Mouse (Mus musculus) brain, adult 2 months (tissue): ENCODE data around the gene Kbtbd12.
A peak's percentile ranks its signal among the peaks of the same experiment; 100 is the strongest.

Source experiments
- DNase-seq: peaks from one replicate; pipeline ENCODE4 v3.0.0; 2011; ENCODE audit warnings: low read depth, low spot score

Kbtbd12 gene

DNA sequence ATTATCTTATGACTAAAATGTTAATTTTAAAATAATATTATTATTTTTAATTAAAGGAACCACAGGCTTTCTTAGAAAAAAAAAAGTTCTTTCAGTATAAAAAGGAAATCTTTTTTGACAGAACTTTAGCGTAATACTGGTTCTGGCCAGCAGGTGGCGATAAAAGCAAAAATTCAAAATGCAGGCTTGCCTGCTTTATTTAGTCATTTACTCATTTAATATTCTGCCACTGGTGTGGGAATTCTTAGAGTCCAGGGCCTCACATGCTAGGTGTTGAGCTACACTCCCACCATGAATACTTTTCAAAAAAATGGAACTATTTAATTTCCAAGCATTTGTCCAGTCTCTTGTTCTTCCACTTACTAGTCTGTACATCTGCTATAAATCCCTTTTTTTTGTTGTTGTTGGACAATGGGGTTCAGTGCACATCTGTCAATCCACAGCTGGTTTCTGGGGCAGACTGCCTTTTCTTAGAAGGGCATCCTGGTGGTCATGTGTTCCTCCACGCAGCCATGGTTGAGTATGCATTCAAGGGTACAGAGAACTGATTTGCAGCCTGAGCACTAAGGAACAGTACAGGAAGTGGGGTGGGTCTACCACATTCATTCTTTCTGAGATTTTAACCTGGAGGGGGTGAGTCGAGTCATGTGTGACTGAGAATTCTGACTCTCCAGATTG is 88.5 kb downstream of the Kbtbd12 start:
- peak; percentile 64 for DNase-seq

GRCm38 (mm10) chr6:88548405-88549049 is 89.2 kb downstream of the Kbtbd12 start:
- no peak for DNase-seq

- no peak for DNase-seq
Measured at GRCm38 (mm10) chr6:88545397-88545790, 92.4 kb downstream of the Kbtbd12 start.

DNA sequence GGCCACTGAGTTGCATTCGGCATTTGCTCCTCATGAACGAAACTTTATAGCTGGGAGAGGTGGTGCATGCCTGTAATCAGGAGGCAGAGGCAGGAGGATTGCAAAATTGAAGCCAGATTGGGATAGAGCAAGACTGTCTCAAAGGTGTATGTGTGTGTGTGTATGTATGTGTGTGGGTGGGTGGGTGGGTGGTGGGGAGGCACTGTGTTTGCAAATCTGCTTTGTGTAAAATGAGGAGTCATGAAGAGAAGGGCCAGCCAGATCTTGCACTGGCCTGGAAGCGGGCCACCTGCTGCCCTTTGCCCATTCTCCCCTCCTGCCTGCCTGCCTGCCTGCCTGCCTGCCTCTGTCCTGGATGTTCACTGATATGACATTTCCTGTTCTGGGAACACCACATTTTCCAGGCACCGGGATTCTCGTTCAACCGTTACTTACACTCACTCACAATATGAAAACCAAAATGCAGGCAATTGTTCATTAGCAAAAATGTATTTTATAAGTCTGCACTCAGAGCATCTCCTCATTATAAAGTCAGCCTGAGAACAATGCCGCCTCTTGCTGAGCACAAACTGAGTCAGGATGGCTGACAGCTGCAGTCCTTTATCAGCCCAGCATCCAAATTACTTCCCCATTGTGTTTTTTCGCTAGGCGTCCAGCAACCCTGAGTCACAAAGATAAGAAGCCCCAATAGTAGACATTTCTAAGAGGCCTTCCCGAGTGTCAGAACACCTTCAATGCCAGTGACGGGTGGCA is 92.9 kb downstream of the Kbtbd12 start:
- peak; percentile 44 for DNase-seq

DNA sequence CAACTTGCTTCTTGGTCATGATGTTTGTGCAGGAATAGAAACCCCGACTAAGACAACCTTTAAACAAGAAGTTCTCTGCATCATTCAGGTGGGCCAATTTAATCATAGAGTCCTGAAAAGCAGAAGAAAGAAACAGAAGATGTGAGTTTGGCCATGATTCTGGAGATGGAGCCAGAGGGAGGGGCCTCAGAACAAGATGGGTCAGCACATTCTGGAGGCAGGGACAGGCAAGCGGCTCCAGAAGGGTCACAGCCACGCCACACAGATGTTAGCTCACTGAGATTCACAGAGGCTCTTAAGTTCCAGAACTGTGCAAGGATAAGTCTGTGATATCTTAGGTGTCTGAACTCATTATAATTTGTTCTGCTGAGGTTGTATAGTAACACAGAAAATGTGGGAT is 93.5 kb downstream of the Kbtbd12 start:
- no peak for DNase-seq

GRCm38 (mm10) chr6:88540093-88540755 is 97.5 kb downstream of the Kbtbd12 start:
- DNase-seq = peak; percentile 53

DNA sequence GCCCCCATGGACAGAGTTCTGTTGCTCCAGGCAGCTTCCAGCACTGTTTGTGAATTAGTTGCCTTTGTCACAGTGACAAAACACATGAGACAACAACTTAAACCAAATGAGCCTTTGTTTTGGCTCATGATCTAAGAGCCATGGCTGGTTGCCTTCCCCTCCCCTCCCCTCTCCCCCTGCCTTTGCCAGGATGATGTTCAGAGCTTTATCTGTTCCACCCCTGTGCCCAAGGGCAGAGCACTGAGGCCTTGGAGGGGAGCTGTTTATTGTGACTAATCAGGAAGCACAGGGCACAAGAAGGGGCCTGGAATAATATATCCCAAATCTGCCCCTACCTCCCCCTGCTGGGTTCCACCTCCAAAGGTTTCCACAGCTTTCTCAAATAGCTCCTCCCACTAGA is 107.4 kb downstream of the Kbtbd12 start:
- peak; percentile 74 for DNase-seq

- DNase-seq = peak; percentile 63
Measured at GRCm38 (mm10) chr6:88524056-88524455, 113.7 kb downstream of the Kbtbd12 start.

DNA sequence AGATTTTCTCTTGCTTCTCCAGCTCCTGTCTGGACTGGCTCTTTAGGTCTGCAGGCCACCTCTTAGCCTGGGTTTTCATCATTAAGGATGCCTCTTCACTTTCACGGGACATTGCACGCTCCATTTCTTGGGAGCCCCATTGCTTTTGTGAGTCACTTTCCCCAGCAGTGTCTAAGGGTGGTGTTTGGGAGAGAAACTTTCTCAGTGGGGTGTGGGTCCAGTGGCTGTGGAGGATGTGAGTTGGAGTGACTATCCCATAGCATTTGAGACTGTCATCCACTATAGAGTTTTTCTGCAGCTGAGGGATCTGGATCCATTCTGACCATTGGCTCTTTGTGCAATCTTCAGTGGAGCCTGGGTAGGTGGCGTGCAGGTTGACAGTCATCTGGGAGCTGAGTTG is 114.3 kb downstream of the Kbtbd12 start:
- DNase-seq = no peak

- DNase-seq = no peak
Measured at GRCm38 (mm10) chr6:88523043-88523442, 114.7 kb downstream of the Kbtbd12 start.

DNA sequence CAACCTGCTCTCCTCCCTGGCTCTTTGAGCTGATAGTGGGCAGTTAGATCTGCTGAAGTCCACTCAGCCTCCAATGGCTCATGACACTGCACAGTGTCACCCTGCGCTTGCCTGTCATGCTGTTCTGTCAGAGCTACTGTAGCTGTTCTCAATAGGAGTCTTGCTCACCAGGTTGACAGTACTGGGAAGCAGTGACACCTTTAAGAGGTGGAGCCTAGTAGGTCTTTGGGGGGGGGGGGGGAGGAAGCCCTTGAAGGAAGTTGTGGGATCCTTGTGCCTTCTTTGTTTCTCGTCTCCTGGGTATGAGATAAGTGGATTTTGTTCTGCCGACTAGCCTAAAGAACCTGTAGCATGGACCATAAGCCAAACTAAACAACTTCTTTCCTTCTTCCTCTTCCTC is 115.1 kb downstream of the Kbtbd12 start:
- no peak for DNase-seq

DNA sequence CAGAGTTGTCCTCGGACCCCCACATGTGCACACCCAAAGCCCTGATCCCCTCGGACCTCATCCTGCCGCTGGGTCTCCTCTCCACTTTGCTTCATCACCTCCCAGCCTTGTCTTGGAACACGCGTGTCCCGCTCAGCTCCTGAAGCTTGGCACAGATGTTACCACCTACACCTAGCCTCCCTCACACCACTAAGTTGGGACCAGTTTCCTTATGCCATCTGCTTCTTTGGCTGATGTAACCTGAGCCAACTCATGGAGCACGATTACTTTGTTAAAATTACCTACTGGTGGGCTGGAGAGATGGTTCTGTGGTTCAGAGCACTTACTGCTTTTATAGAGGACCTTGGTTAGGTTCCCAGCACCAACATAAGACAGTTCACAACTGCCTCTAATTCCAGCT is 115.9 kb downstream of the Kbtbd12 start:
- peak; percentile 88 for DNase-seq

DNA sequence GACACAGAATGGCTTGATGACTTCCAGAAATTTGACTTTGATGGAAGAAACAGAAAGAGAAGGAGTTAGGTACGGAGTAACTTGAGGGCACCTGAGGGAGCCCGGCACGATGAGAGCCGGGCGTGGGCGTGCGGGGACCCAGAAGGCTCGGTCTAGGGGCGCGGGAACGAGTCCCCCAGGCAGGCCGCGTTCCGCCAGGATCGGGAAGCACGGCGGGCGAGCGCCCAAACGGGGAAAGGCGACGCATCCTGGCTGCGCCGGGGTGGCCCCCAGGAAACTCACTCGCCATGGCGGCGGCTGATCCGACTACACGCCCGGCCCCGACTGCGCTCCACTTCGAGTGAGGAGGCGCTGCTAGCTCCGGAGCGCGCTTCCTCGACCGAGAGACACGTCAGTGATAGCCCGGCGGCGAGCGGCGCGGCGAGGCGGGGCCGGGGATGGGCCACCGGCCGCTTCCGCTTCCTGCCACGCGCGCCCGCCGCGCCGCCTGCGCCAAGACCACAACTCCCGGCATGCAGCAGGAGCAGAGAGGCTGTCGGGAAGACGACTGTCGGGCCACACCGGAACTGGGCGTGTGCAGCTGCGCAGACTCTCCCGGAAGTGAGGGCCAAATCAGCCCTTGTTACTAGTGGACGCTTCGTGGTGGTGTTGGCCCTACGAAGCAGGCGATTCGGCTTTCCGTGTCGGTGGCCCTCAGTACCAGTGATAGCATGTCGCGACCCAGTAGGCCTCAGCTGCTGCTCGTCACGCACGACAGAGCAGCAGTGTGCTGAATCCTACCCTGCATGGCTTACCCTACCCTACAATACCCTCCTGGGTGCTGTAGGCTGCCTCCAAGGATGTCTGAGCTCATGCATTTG is 119.1 kb downstream of the Kbtbd12 start, which contains the start of gene Sec61a1:
Gene Sec61a1, minus strand, starts transcription at position 502 of the 860 bp plus-strand sequence.
- DNase-seq = peak; percentile 99

GRCm38 (mm10) chr6:88517701-88518403 is 119.9 kb downstream of the Kbtbd12 start:
- DNase-seq = no peak

DNA sequence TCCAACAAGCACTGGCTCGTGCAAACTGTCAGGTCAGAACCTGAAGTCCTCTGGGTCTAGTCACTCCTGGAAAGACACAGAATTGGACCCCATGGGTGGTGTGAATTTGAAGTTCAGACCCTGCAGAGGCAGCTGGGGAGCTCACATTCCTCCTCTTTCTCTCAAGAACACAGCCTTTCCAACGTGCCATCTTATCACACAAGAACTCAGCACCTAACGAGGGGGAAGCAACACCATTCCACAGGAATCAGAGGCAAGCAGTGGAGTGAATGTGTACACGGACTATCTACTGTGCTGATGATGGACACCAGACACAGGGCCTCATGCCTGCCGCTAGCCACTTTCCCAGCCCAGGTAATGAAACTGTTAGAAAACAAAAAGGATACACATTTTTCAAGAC is 121.1 kb downstream of the Kbtbd12 start:
- no peak for DNase-seq

GRCm38 (mm10) chr6:88515971-88516370 is 121.8 kb downstream of the Kbtbd12 start:
- DNase-seq = no peak

GRCm38 (mm10) chr6:88514546-88514945 is 123.2 kb downstream of the Kbtbd12 start:
- peak; percentile 67 for DNase-seq

DNA sequence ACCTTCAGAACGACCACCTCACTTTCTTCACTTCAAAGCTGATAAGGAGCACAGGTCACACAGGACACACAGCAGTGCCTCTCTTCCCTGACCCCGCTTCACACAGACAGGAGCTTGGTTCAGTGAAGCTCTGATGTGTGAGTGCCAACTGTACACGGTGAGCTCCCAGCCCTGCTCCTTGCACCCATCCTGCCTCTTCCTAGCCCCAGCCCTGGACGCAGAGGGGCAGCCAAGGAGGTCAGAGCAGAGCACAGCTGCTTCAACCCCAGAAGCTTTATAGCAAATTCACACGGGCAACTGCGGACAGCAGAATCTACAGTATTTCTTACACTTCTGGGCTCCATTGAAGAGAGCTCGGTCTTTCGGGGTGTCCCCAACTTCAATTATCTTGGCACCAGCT is 123.8 kb downstream of the Kbtbd12 start:
- DNase-seq = no peak

- no peak for DNase-seq
Measured at GRCm38 (mm10) chr6:88503044-88503443, 134.7 kb downstream of the Kbtbd12 start.
